Mouse (Mus musculus) cortical plate, adult 2 months (tissue): ENCODE results near the gene Cradd.

Experiments
- CTCF ChIP-seq: fragments of 200-500 bp; IDR thresholded peaks from 2 replicates; pipeline ENCODE4 v1.5.1; 2011; ENCODE audit warnings: mild to moderate bottlenecking, control low read depth, low read length; ENCODE audit not compliant: insufficient read depth; ENCODE audit errors: extremely low read depth
- POLR2A ChIP-seq: fragments of 200-500 bp; IDR thresholded peaks from 2 replicates; pipeline ENCODE4 v1.6.1; 2011; ENCODE audit warnings: mild to moderate bottlenecking, low read length, control low read depth; ENCODE audit not compliant: insufficient read depth; ENCODE audit errors: extremely low read depth

DNA sequence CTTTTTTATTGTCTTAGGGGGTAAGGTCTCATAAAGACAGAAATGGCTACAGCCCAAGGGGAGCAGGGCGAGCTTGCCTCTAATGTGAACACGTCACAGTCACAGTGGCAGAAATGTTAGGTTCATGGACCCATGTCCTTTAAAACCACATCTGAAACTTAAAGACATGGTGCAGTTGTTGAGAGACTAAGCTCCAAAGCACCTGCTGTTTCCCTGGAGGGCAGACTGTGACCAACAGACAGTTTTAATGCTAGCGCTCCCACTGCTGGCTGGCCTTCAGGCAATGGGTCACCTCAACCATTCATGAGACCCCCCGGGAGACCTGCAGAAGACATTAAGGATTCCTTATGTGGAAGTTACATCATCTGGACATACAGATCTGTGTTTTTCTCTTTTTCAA lies 141.5 kb downstream of the Cradd start:
- no peak for TF ChIP-seq CTCF
- TF ChIP-seq POLR2A: no peak
